Mouse (Mus musculus) CH12.LX (cell line): ENCODE data around the gene Klhdc10.
A peak's percentile ranks its signal among the peaks of the same experiment; 100 is the strongest.

Experiments
- CHD1 ChIP-seq: IDR thresholded peaks from 2 replicates; pipeline ENCODE4 v1.6.1; 2012; ENCODE audit warnings: low read depth, low read length, improper control_type of control experiment, inconsistent platforms
- CTCF ChIP-seq, 2 experiments: IDR thresholded peaks in 1 of 2; conservative IDR thresholded peaks in 1 of 2; 2 replicates each; pipeline ENCODE4 v1.5.1; 2011 to 2012; ENCODE audit warnings: low read depth in 2 of 2, low read length in 2 of 2, improper control_type of control experiment in 1 of 2, inconsistent platforms in 1 of 2, mild to moderate bottlenecking in 1 of 2, moderate library complexity in 1 of 2
- ELF1 ChIP-seq: IDR thresholded peaks from 2 replicates; pipeline ENCODE4 v1.6.1; 2014; ENCODE audit warnings: low read depth, mild to moderate bottlenecking, inconsistent platforms, low read length, improper control_type of control experiment
- EP300 ChIP-seq: IDR thresholded peaks from 2 replicates; pipeline ENCODE4 v1.6.1; 2011; ENCODE audit warnings: low read length, improper control_type of control experiment
- MYC ChIP-seq: IDR thresholded peaks from 2 replicates; pipeline ENCODE4 v1.6.1; 2011; ENCODE audit warnings: low read depth, mild to moderate bottlenecking, improper control_type of control experiment, low read length
- NELFE ChIP-seq: IDR thresholded peaks from 2 replicates; pipeline ENCODE4 v1.6.1; 2011; ENCODE audit warnings: low read depth, low read length, improper control_type of control experiment
- POLR2A ChIP-seq: IDR thresholded peaks from 2 replicates; pipeline ENCODE4 v1.6.1; 2011; ENCODE audit warnings: low read depth, mild to moderate bottlenecking, improper control_type of control experiment, low read length
- POLR2AphosphoS2 ChIP-seq: IDR thresholded peaks from 2 replicates; pipeline ENCODE4 v1.6.1; 2011; ENCODE audit warnings: low read depth, low read length, improper control_type of control experiment
- RAD21 ChIP-seq: IDR thresholded peaks from 2 replicates; pipeline ENCODE4 v1.6.1; 2011; ENCODE audit warnings: low read depth, mild to moderate bottlenecking, low read length, improper control_type of control experiment, moderate library complexity
- RCOR1 ChIP-seq: conservative IDR thresholded peaks from 2 replicates; pipeline ENCODE4 v1.6.1; 2012; ENCODE audit warnings: low read depth, mild to moderate bottlenecking, inconsistent platforms, low read length, improper control_type of control experiment
- SIN3A ChIP-seq: IDR thresholded peaks from 2 replicates; pipeline ENCODE4 v1.6.1; 2012; ENCODE audit warnings: low read length, improper control_type of control experiment, inconsistent platforms
- TCF12 ChIP-seq: IDR thresholded peaks from 2 replicates; pipeline ENCODE4 v1.6.1; 2014; ENCODE audit warnings: low read depth, mild to moderate bottlenecking, inconsistent platforms, low read length, improper control_type of control experiment

GRCm38 (mm10) chr6:30459811-30460749 is 58.4 kb downstream of the Klhdc10 start:
- TF ChIP-seq POLR2AphosphoS2 (no peak), RCOR1 (no peak), MYC (no peak), CTCF (conservative IDR thresholded peaks at IDR 0.05 in 1 of 2, IDR thresholded peaks at IDR 0.05 in 1 of 2; ENCODE audit: low read depth in 2 of 2, low read length in 2 of 2) (peak in 1 of 2 experiments; percentile 60; a peak in 2 of 4 replicates), EP300 (no peak), SIN3A (no peak), TCF12 (no peak), RAD21 (no peak; the same call in 1 of the 2 replicates), CHD1 (no peak), POLR2A (no peak), ELF1 (no peak), NELFE (no peak)
